Mouse (Mus musculus) cortical plate, adult 2 months (tissue): Measurements from ENCODE around the gene Ccdc181.

ENCODE experiments used
- CTCF ChIP-seq: fragments of 200-500 bp; IDR thresholded peaks from 2 replicates; pipeline ENCODE4 v1.5.1; 2011; ENCODE audit warnings: mild to moderate bottlenecking, control low read depth, low read length; ENCODE audit not compliant: insufficient read depth; ENCODE audit errors: extremely low read depth
- POLR2A ChIP-seq: fragments of 200-500 bp; IDR thresholded peaks from 2 replicates; pipeline ENCODE4 v1.6.1; 2011; ENCODE audit warnings: mild to moderate bottlenecking, low read length, control low read depth; ENCODE audit not compliant: insufficient read depth; ENCODE audit errors: extremely low read depth

DNA sequence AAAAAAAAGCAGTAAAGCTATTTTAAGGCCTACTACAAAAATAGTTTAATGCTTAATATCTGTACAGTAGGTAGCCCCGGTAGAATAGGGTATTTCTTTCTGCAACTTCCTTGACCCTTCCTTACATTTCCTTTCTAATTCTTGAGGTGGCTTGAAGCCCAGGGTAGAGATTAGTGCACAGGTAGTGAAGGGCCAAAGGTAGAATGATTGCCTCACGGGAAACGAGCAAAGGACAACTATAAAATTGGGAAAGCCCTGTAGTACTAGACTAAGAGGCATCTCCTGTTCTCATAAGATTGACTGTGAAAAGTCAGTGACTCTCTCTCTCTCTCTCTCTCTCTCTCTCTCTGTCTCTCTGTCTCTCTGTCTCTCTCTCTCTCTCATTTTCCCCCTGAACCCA, 60.0 kb downstream of the Ccdc181 start:
- TF ChIP-seq CTCF, result no peak
- TF ChIP-seq POLR2A, result no peak
